Mouse (Mus musculus): ENCODE data around the gene Wdr70.

DNA sequence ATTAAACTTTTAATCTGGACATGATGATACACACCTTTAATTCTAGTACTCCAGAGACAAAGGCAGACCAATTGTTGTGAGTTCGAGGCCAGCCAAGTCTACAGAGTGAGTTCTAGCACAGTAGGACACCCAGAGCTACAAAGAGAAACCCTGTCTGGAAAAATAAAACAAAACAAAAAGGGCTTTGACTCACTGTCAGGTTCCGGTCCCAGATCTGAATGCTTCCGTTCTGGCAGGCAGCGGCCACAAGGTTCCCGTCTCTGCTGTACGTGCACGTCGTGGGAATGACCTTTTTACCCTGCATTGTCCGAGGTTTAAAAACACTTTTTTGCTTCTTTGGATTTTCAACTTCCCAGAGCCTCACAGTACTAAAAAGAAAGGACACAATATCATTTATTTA is 122.2 kb downstream of the Wdr70 start:
- TF ChIP-seq CTCF (IDR thresholded peaks at IDR 0.05; ENCODE audit: low read depth, low read length) (no peak), POLR2AphosphoS5 (IDR thresholded peaks at IDR 0.05; ENCODE audit: insufficient replicate concordance, low read depth, low read length) (no peak)
